Mouse (Mus musculus) liver, postnatal 0 days (tissue): ENCODE measurements around the gene F830045P16Rik.

Experiments
- CTCF ChIP-seq: sonication (generic); IDR thresholded peaks from 2 replicates; pipeline ENCODE4 v1.5.1; 2016; ENCODE audit warnings: antibody characterized with exemption, low read depth
- EP300 ChIP-seq: IDR thresholded peaks from 2 replicates; pipeline ENCODE4 v1.6.1; 2016; ENCODE audit warnings: antibody characterized with exemption, low read depth, mild to moderate bottlenecking

DNA sequence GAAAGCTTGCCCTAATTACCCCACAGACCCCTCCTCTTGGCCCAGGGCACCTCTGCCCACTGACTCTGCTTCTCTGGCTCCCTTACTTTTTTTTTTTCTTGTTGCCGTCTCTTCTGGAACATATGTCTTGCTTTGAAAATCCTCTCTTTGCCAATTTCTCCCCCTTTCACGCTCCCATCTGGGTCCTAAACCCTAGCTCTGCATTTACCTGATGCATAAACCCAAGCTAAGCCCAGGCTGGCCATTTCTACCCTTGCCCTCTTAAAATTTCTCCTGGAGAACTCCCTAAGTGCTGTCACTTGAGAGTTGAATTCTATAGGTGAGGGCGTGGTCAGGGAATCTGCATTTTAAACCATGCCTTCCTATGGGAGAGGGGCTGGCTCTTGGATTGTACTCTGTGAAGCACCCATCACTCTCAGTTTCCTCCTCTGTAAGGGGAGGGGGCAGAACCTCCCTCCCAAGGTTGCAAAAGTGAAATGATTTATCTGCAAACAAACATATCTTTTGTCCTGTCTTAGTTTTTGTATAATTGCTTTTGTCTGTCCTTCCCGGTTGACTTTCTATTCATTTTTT lies 37.4 kb upstream of the F830045P16Rik start:
- TF ChIP-seq EP300: no peak
- no peak for TF ChIP-seq CTCF
